Mouse (Mus musculus): Measurements from ENCODE around the gene Barx2. TPM values are rescaled to one million over a fixed set of nuclear protein-coding genes. Genes with fewer than 3 reads are reported as not detected.

Gene Barx2
- polyA plus RNA-seq (2012; fragmentation: generic; extraction: Trizol), result not detected
- long read RNA-seq, experiment 1, result 0 reads
- long read RNA-seq, experiment 2, result 0 reads

GRCm38 (mm10) chr9:31912921-31913738, at the start of gene Barx2:
TSS of gene Barx2 (minus strand) at chr9:31913462.
- Histone ChIP-seq H3K36me3 (ENCODE audit: control insufficient read depth, insufficient read depth) (no peaks in the 10 kb centered on the region), H3K79me2 (ENCODE audit: control insufficient read depth, insufficient read depth) (no peaks in the 10 kb centered on the region), H3ac (ENCODE audit: control insufficient read depth, insufficient read length, low read depth) (no peak within 1 kb of the TSS), H3K4me3 (ENCODE audit: insufficient read depth, poor library complexity, severe bottlenecking) (no peak within 1 kb of the TSS), H3K79me3 (ENCODE audit: low read depth) (no peaks in the 10 kb centered on the region), H3K27me3 (ENCODE audit: control insufficient read depth, insufficient read depth, insufficient read length) (peaks cover 50% of the 10 kb centered on the region)
- no peak for TF ChIP-seq MYOG (IDR thresholded peaks at IDR 0.05; ENCODE audit: control insufficient read depth, extremely low read depth, insufficient read length)
- no peak for TF ChIP-seq FOSL1 (IDR thresholded peaks at IDR 0.05; ENCODE audit: insufficient read depth, low read length, poor library complexity, severe bottlenecking)

GRCm38 (mm10) chr9:31962265-31962664, 49.0 kb upstream of the Barx2 start:
- Histone ChIP-seq H3K27me3 (ENCODE audit: control insufficient read depth, insufficient read depth, insufficient read length) (peaks cover 4% of the 10 kb centered on the region), H3K4me3 (ENCODE audit: insufficient read depth, poor library complexity, severe bottlenecking) (no peak overlapping the region), H3K36me3 (ENCODE audit: control insufficient read depth, insufficient read depth) (no peaks in the 10 kb centered on the region), H3K79me2 (ENCODE audit: control insufficient read depth, insufficient read depth) (no peaks in the 10 kb centered on the region), H3K79me3 (ENCODE audit: low read depth) (no peaks in the 10 kb centered on the region), H3ac (ENCODE audit: control insufficient read depth, insufficient read length, low read depth) (no peak overlapping the region)
- TF ChIP-seq MYOD1 (IDR thresholded peaks at IDR 0.05; ENCODE audit: control insufficient read depth, insufficient read length, low read depth) (no peak), MAX (IDR thresholded peaks at IDR 0.05) (no peak), MYOG (IDR thresholded peaks at IDR 0.05; ENCODE audit: control insufficient read depth, extremely low read depth, insufficient read length) (no peak), CTCF (IDR thresholded peaks at IDR 0.05; ENCODE audit: control insufficient read depth, insufficient read depth, insufficient read length) (no peak), CEBPB (IDR thresholded peaks at IDR 0.05; ENCODE audit: low read depth) (no peak), USF1 (IDR thresholded peaks at IDR 0.05; ENCODE audit: low read depth) (no peak), FOSL1 (IDR thresholded peaks at IDR 0.05; ENCODE audit: insufficient read depth, low read length, poor library complexity, severe bottlenecking) (no peak)

- Histone ChIP-seq H3K36me3 (ENCODE audit: control insufficient read depth, insufficient read depth) (no peaks in the 10 kb centered on the region), H3K79me2 (ENCODE audit: control insufficient read depth, insufficient read depth) (no peaks in the 10 kb centered on the region), H3ac (ENCODE audit: control insufficient read depth, insufficient read length, low read depth) (no peak overlapping the region), H3K79me3 (ENCODE audit: low read depth) (no peaks in the 10 kb centered on the region), H3K27me3 (ENCODE audit: control insufficient read depth, insufficient read depth, insufficient read length) (peaks cover 4% of the 10 kb centered on the region), H3K4me3 (ENCODE audit: insufficient read depth, poor library complexity, severe bottlenecking) (no peak overlapping the region)
- TF ChIP-seq FOSL1 (IDR thresholded peaks at IDR 0.05; ENCODE audit: insufficient read depth, low read length, poor library complexity, severe bottlenecking), result no peak
- no peak for TF ChIP-seq MAX (IDR thresholded peaks at IDR 0.05)
- no peak for TF ChIP-seq USF1 (IDR thresholded peaks at IDR 0.05; ENCODE audit: low read depth)
Observed at GRCm38 (mm10) chr9:31960488-31960887, 47.2 kb upstream of the Barx2 start.

DNA sequence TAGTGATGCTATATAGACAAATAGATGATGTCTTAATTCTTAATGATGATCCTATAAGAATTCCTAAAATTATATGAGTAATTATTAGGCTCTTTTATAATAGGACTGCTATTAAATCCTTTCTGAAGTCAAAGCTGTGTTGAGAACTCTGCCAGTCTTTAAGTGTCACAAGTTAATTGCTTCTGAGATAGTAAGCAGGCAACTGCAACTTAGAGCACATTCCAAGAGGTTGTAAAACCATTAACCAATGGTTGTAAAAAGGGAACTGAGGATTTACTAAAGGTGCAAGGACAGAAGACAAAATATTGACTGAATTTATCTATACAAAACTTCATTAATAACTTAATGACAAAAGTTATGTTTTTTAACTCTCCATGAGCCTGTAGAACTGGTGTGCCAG, 44.9 kb upstream of the Barx2 start:
- Histone ChIP-seq H3K4me3 (ENCODE audit: insufficient read depth, poor library complexity, severe bottlenecking) (no peak overlapping the region), H3K27me3 (ENCODE audit: control insufficient read depth, insufficient read depth, insufficient read length) (peaks cover 7% of the 10 kb centered on the region), H3K79me3 (ENCODE audit: low read depth) (no peaks in the 10 kb centered on the region), H3K79me2 (ENCODE audit: control insufficient read depth, insufficient read depth) (no peaks in the 10 kb centered on the region), H3K36me3 (ENCODE audit: control insufficient read depth, insufficient read depth) (no peaks in the 10 kb centered on the region), H3ac (ENCODE audit: control insufficient read depth, insufficient read length, low read depth) (no peak overlapping the region)
- TF ChIP-seq USF1 (IDR thresholded peaks at IDR 0.05; ENCODE audit: low read depth), result no peak
- no peak for TF ChIP-seq CTCF (IDR thresholded peaks at IDR 0.05; ENCODE audit: control insufficient read depth, insufficient read depth, insufficient read length)
- TF ChIP-seq MYOD1 (IDR thresholded peaks at IDR 0.05; ENCODE audit: control insufficient read depth, insufficient read length, low read depth), result no peak

GRCm38 (mm10) chr9:31950506-31950905, 37.2 kb upstream of the Barx2 start:
- H3K79me3 ChIP-seq (ENCODE audit: low read depth), result no peaks in the 10 kb centered on the region
- H3K4me3 ChIP-seq (ENCODE audit: insufficient read depth, poor library complexity, severe bottlenecking), result no peak overlapping the region
- peaks cover 3% of the 10 kb centered on the region for H3K27me3 ChIP-seq (ENCODE audit: control insufficient read depth, insufficient read depth, insufficient read length)
- H3K79me2 ChIP-seq (ENCODE audit: control insufficient read depth, insufficient read depth), result no peaks in the 10 kb centered on the region
- no peaks in the 10 kb centered on the region for H3K36me3 ChIP-seq (ENCODE audit: control insufficient read depth, insufficient read depth)
- TF ChIP-seq MAX (IDR thresholded peaks at IDR 0.05), result no peak
- TF ChIP-seq CEBPB (IDR thresholded peaks at IDR 0.05; ENCODE audit: low read depth), result no peak
- TF ChIP-seq MYOG (IDR thresholded peaks at IDR 0.05; ENCODE audit: control insufficient read depth, extremely low read depth, insufficient read length), result no peak
- TF ChIP-seq MYOD1 (IDR thresholded peaks at IDR 0.05; ENCODE audit: control insufficient read depth, insufficient read length, low read depth), result no peak
- no peak for TF ChIP-seq CTCF (IDR thresholded peaks at IDR 0.05; ENCODE audit: control insufficient read depth, insufficient read depth, insufficient read length)
- TF ChIP-seq USF1 (IDR thresholded peaks at IDR 0.05; ENCODE audit: low read depth), result no peak
- no peak for TF ChIP-seq FOSL1 (IDR thresholded peaks at IDR 0.05; ENCODE audit: insufficient read depth, low read length, poor library complexity, severe bottlenecking)
- H3ac ChIP-seq (ENCODE audit: control insufficient read depth, insufficient read length, low read depth), result no peak overlapping the region

DNA sequence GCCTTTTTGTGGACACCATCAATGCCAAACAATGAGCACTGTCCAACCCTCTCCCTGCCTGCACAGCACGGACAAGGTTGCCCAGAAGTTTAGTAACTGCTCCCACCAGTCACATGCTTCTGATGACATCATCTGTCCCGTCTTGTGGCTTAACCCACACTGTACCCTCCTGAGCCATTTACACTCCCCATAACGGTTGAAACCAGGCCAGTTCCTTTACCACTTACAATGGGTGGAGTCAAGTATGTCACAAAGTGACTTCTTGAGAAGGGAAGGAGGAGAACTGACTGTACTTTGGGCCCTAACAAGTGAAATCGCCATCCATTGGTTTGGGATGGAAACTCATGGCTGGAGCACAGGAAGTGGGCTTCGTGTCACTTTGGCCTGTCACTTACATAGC, 35.8 kb upstream of the Barx2 start:
- no peaks in the 10 kb centered on the region for H3K36me3 ChIP-seq (ENCODE audit: control insufficient read depth, insufficient read depth)
- H3K79me3 ChIP-seq (ENCODE audit: low read depth), result no peaks in the 10 kb centered on the region
- TF ChIP-seq USF1 (IDR thresholded peaks at IDR 0.05; ENCODE audit: low read depth) (no peak), CTCF (IDR thresholded peaks at IDR 0.05; ENCODE audit: control insufficient read depth, insufficient read depth, insufficient read length) (no peak), MYOD1 (IDR thresholded peaks at IDR 0.05; ENCODE audit: control insufficient read depth, insufficient read length, low read depth) (no peak), MAX (IDR thresholded peaks at IDR 0.05) (no peak), CEBPB (IDR thresholded peaks at IDR 0.05; ENCODE audit: low read depth) (no peak), MYOG (IDR thresholded peaks at IDR 0.05; ENCODE audit: control insufficient read depth, extremely low read depth, insufficient read length) (no peak), FOSL1 (IDR thresholded peaks at IDR 0.05; ENCODE audit: insufficient read depth, low read length, poor library complexity, severe bottlenecking) (no peak)
- no peak overlapping the region for H3K4me3 ChIP-seq (ENCODE audit: insufficient read depth, poor library complexity, severe bottlenecking)
- no peaks in the 10 kb centered on the region for H3K79me2 ChIP-seq (ENCODE audit: control insufficient read depth, insufficient read depth)
- H3K27me3 ChIP-seq (ENCODE audit: control insufficient read depth, insufficient read depth, insufficient read length), result peaks cover 3% of the 10 kb centered on the region
- no peak overlapping the region for H3ac ChIP-seq (ENCODE audit: control insufficient read depth, insufficient read length, low read depth)

Data from C2C12 (cell line).